Mouse (Mus musculus) neutrophil, adult 5-6 weeks (primary cell): ENCODE measurements around the gene Gm20388. TPM values are rescaled to one million over a fixed set of nuclear protein-coding genes. Genes with fewer than 3 reads are reported as not detected.
"Not testable (repeated sequence)": the region's sequence is repeated elsewhere in the genome, so short reads cannot be mapped to it uniquely, and the experiment has no call there.

Experiments used
- ATAC-seq: fragments of 151-379, 151-347 bp; 2 replicates; pipeline ENCODE4 v1.8.0; 2017; ENCODE audit warnings: mild to moderate bottlenecking, moderate TSS enrichment; ENCODE audit not compliant: insufficient number of reproducible peaks, poor library complexity, low FRiP score, severe bottlenecking; ENCODE audit errors: extremely low read depth
- total RNA-seq: library from RNA; stranded (forward); fragments of 200-1000 nt; gene quantifications from 2 replicates; pipeline ENCODE4 v1.2.3, GENCODE M21; 2017

Gm20388 gene
- total RNA-seq, 1 experiment from 2014 or later, result 10.8 TPM

GRCm38 (mm10) chr8:121597492-121597891 lies 1686.9 kb downstream of the Gm20388 start:
- not testable (repeated sequence) for ATAC-seq

GRCm38 (mm10) chr8:121598190-121598589 lies 1687.5 kb downstream of the Gm20388 start:
- no peak for ATAC-seq

GRCm38 (mm10) chr8:121598892-121599291 lies 1688.3 kb downstream of the Gm20388 start:
- peak; percentile 66 for ATAC-seq

- ATAC-seq, result no peak
These were observed 1689.2 kb downstream of the Gm20388 start for GRCm38 (mm10) chr8:121599842-121600241.

GRCm38 (mm10) chr8:121602411-121602810 lies 1691.8 kb downstream of the Gm20388 start:
- ATAC-seq, result no peak

- ATAC-seq, result 0 out of 2 replicates have a peak, but pooled peaks have one; percentile 13
These were observed 1692.2 kb downstream of the Gm20388 start for GRCm38 (mm10) chr8:121602860-121603259.

GRCm38 (mm10) chr8:121603801-121604200 lies 1693.2 kb downstream of the Gm20388 start:
- no peak for ATAC-seq

GRCm38 (mm10) chr8:121607661-121608060 lies 1697.0 kb downstream of the Gm20388 start:
- no peak for ATAC-seq

- no peak for ATAC-seq
These were observed 1698.6 kb downstream of the Gm20388 start for GRCm38 (mm10) chr8:121609251-121609650.

- no peak for ATAC-seq
These were observed 1699.3 kb downstream of the Gm20388 start for GRCm38 (mm10) chr8:121609916-121610315.

GRCm38 (mm10) chr8:121613419-121613818 lies 1702.8 kb downstream of the Gm20388 start:
- ATAC-seq, result no peak

- no peak for ATAC-seq
These were observed 1708.9 kb downstream of the Gm20388 start for GRCm38 (mm10) chr8:121619401-121619995.

- ATAC-seq, result no peak
These were observed 1710.3 kb downstream of the Gm20388 start for GRCm38 (mm10) chr8:121620801-121621516.

- ATAC-seq, result no peak
These were observed 1711.2 kb downstream of the Gm20388 start for GRCm38 (mm10) chr8:121621879-121622278.

GRCm38 (mm10) chr8:121623043-121623442 lies 1712.4 kb downstream of the Gm20388 start:
- no peak for ATAC-seq

GRCm38 (mm10) chr8:121628681-121629080 lies 1718.0 kb downstream of the Gm20388 start:
- ATAC-seq, result no peak

GRCm38 (mm10) chr8:121631645-121632071 lies 1721.0 kb downstream of the Gm20388 start:
- ATAC-seq, result no peak

- ATAC-seq, result no peak
These were observed 1721.8 kb downstream of the Gm20388 start for GRCm38 (mm10) chr8:121632401-121632800.

- ATAC-seq, result no peak
These were observed 1724.9 kb downstream of the Gm20388 start for GRCm38 (mm10) chr8:121635534-121635933.

GRCm38 (mm10) chr8:121636180-121636579 lies 1725.5 kb downstream of the Gm20388 start:
- no peak for ATAC-seq
